Mouse (Mus musculus): Measurements from ENCODE around the gene Tppp2.

GRCm38 (mm10) chr14:51942236-51942635, 24.0 kb downstream of the Tppp2 start:
- TF ChIP-seq MAFK (IDR thresholded peaks at IDR 0.05; ENCODE audit: insufficient read depth, low read depth, low read length) (no peak), ZNF384 (IDR thresholded peaks at IDR 0.05; ENCODE audit: low read depth, low read length) (no peak)

Measured in ES-E14 (cell line).